Mouse (Mus musculus): ENCODE results near the gene Fdxr.

GRCm38 (mm10) chr11:115236570-115236969 is 40.3 kb downstream of the Fdxr start:
- TF ChIP-seq CTCF (IDR thresholded peaks at IDR 0.05; ENCODE audit: low read depth) (no peak), EP300 (IDR thresholded peaks at IDR 0.05; ENCODE audit: low read depth) (no peak)

Measured in liver, postnatal 0 days (tissue).